Mouse (Mus musculus): Measurements from ENCODE around the gene Gmpr2. TPM values are rescaled to one million over a fixed set of nuclear protein-coding genes. Genes with fewer than 3 reads are reported as not detected.

Gene Gmpr2
- total RNA-seq (2014; rRNA removed) (17.5 and 24.3 TPM in 2 replicates), polyA plus RNA-seq (2015; fragmentation: Nextera tagmentation; extraction: Ambion mirVana) (36.9 and 37.6 TPM in 2 replicates)

DNA sequence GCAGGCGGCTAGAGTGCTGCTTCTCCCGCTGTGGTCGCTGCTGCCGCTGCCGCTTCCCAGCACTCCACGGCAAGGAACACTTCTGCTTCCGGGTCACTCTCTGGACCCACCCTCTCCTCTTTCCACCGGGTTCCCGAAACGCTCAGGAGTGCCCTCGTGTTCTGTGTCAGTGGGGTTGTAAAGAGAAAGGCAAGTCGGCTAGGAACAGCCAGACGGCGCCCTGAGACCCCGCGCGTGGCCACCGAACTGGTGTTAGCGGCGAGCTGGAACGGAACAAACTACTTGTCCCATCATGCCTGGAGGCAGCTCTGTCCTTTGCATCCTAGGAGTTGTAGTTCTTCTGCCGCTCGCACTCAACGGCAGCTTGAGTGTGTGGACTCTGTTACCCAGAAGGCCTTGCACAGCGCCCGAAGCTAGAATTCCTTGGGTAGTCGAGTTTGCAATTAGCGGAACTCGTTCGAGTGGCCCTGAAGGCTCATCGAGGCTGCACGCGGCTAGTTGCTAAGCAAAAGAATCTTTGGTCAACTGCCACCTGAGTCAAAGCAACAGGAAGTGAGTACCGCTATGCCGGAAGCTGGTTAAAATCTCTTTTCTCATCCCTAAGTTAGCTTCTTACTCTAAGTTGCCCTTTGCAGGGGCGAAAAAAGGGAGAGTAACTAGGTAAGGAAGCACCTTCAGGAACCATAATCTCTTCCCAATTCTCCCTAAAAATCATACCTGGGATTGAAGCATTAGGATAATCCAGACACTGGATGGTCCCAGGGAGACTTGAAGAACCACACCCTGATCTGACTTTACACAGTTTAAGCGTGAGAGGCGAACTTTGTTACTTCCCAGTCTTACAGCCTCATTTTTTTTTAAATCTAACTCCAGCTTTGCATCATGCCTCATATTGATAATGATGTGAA lies at the start of gene Gmpr2, which contains the start of gene Nedd8:
Gene Gmpr2 (plus strand): TSS at position 109 of the 908 bp plus-strand sequence.
Gene Nedd8 (minus strand): TSS at position 292 of the 908 bp plus-strand sequence.
- 1% methylated on average over 38 of the region's 38 CpGs for WGBS
- Histone ChIP-seq H3K27me3 (ENCODE audit: insufficient read depth, low read length) (no peaks in the 10 kb centered on the region), H3K36me3 (ENCODE audit: insufficient read depth, low read length) (peaks cover 14% of the 10 kb centered on the region; the same call in 1 of the 2 replicates)

DNA sequence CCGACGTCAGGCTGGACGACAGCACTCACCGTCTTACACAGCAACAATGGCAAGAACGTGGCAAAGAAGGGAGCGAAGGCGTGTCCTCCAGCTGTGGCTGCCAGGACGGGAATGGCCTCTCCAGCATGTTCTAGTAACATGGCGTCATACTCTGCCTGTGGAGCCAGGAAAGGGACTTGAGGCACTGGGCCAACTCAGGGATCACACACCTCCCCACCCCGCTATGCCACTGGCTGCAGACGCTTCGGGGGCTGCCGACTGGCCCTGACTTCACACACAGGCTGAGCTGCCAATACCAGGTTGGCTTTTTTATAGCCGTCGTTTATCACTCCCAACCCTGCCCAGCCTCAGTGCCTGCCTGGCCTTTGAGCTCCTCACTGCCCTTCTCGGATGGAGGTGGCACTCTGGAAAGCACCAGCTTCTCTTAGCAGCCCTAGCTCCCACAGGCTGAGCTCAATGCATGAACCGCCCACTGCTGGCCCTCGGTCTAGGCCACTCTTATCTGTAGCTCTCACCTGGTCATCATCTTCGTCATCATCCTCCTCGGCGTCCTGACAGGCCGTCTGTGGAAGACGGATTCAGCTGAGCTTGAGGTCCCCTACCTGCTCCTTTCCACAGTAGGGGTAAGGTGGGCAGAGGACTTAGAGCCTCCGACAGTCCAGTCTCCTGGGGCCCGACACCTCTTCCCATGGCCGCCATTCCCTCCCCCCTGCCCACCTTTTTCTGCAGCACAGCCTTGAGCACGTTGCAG lies 43.5 kb upstream of the Gmpr2 start:
- Histone ChIP-seq H3K27me3 (ENCODE audit: insufficient read depth, low read length) (no peaks in the 10 kb centered on the region), H3K27ac (no peak overlapping the region), H3K4me2 (ENCODE audit: low read depth, low read length) (no peak overlapping the region), H3K9me3 (ENCODE audit: low read length) (no peaks in the 10 kb centered on the region), H3K9ac (replicated peaks; ENCODE audit: low read length) (no peak overlapping the region), H3K36me3 (ENCODE audit: insufficient read depth, low read length) (peaks cover 84% of the 10 kb centered on the region), H3K4me1 (ENCODE audit: insufficient read depth, low read length) (no peaks in the 10 kb centered on the region), H3K4me3 (ENCODE audit: low read length) (no peak overlapping the region)
- TF ChIP-seq CTCF (IDR thresholded peaks at IDR 0.05; ENCODE audit: low read depth) = no peak
- DNase-seq (ENCODE audit: low spot score) = no peak
- WGBS = 88% methylated on average over 27 of the region's 27 CpGs
- ATAC-seq = no peak

More for the DNA sequence above, at the start of gene Gmpr2, which contains the start of gene Nedd8:
- Histone ChIP-seq H3K4me2 (ENCODE audit: low read depth, low read length) (peak within 1 kb of the TSS; percentile 62), H3K9ac (replicated peaks; ENCODE audit: low read length) (peak within 1 kb of the TSS; percentile 54), H3K4me3 (ENCODE audit: low read length) (peak within 1 kb of the TSS; percentile 60), H3K4me1 (ENCODE audit: insufficient read depth, low read length) (peaks cover 4% of the 10 kb centered on the region), H3K27ac (peak within 1 kb of the TSS; percentile 82), H3K9me3 (ENCODE audit: low read length) (no peaks in the 10 kb centered on the region)
- DNase-seq (ENCODE audit: low spot score) (peak; percentile 97), ATAC-seq (peak; percentile 97)
- no peak for TF ChIP-seq CTCF (IDR thresholded peaks at IDR 0.05; ENCODE audit: low read depth)

- peak; percentile 9 for DNase-seq (ENCODE audit: low spot score)
Observed at GRCm38 (mm10) chr14:55629312-55629711, 42.4 kb upstream of the Gmpr2 start.

DNA sequence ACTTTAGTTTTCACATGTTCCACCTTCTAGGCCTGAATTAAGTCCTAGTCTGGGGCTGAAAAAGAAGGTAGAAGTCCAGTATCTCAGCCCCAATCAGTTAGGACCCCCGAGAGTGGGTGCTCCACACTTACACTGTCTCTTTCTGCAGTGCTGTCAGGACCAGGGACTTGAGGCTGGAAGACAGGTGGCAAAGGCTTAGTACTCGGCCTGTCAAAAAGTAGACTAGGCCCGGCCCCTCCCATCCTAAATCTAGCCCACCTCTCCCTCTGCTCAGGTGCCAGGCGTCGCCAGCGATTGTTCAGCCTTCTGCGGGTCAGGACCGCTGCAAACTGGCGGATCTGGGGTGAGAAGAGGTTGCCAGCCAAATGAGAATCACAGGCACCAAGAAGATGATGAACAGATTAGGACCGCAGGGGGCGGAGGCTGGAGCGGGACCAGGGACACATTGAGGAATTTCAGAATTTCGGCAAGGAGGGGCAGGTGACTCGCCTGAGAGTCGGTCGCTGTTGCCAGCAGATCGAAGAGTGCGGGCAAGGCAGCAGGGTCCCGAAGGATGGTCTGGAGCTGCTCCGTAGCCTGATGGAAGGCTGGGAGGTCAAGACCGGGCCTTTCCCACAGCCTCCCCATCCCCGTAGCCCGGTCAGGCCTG lies 36.7 kb upstream of the Gmpr2 start:
- Histone ChIP-seq H3K36me3 (ENCODE audit: insufficient read depth, low read length) (peaks cover 57% of the 10 kb centered on the region), H3K9ac (replicated peaks; ENCODE audit: low read length) (peak overlapping the region; percentile 62)
- DNase-seq (ENCODE audit: low spot score) = no peak

More at GRCm38 (mm10) chr14:55629312-55629711, 42.4 kb upstream of the Gmpr2 start:
- Histone ChIP-seq H3K4me3 (ENCODE audit: low read length) (no peak overlapping the region), H3K4me2 (ENCODE audit: low read depth, low read length) (no peak overlapping the region), H3K9ac (replicated peaks; ENCODE audit: low read length) (no peak overlapping the region), H3K27ac (no peak overlapping the region), H3K27me3 (ENCODE audit: insufficient read depth, low read length) (no peaks in the 10 kb centered on the region), H3K36me3 (ENCODE audit: insufficient read depth, low read length) (peaks cover 85% of the 10 kb centered on the region), H3K4me1 (ENCODE audit: insufficient read depth, low read length) (no peaks in the 10 kb centered on the region), H3K9me3 (ENCODE audit: low read length) (no peaks in the 10 kb centered on the region)
- WGBS = 56% methylated on average over 5 of the region's 5 CpGs
- peak; percentile 68 for TF ChIP-seq CTCF (IDR thresholded peaks at IDR 0.05; ENCODE audit: low read depth)
- ATAC-seq = no peak

GRCm38 (mm10) chr14:55635523-55636007 lies 36.2 kb upstream of the Gmpr2 start, which contains the start of gene Ipo4:
Ipo4 (minus strand) TSS chr14:55635957.
- Histone ChIP-seq H3K9ac (replicated peaks; ENCODE audit: low read length) (peak within 1 kb of the TSS; percentile 62), H3K27me3 (ENCODE audit: insufficient read depth, low read length) (no peaks in the 10 kb centered on the region), H3K4me3 (ENCODE audit: low read length) (peak within 1 kb of the TSS; percentile 54), H3K36me3 (ENCODE audit: insufficient read depth, low read length) (peaks cover 57% of the 10 kb centered on the region), H3K27ac (peak within 1 kb of the TSS; percentile 69), H3K4me1 (ENCODE audit: insufficient read depth, low read length) (no peaks in the 10 kb centered on the region; the same call in 1 of the 2 replicates), H3K9me3 (ENCODE audit: low read length) (no peaks in the 10 kb centered on the region), H3K4me2 (ENCODE audit: low read depth, low read length) (peak within 1 kb of the TSS; percentile 90)
- ATAC-seq (peak; percentile 92), DNase-seq (ENCODE audit: low spot score) (peak; percentile 95)
- 1% methylated on average over 33 of the region's 33 CpGs for WGBS
- no peak for TF ChIP-seq CTCF (IDR thresholded peaks at IDR 0.05; ENCODE audit: low read depth)

More for the DNA sequence above, 36.7 kb upstream of the Gmpr2 start:
- peak overlapping the region; percentile 69 for H3K27ac ChIP-seq
- H3K27me3 ChIP-seq (ENCODE audit: insufficient read depth, low read length) = no peaks in the 10 kb centered on the region
- peak overlapping the region; percentile 90 for H3K4me2 ChIP-seq (ENCODE audit: low read depth, low read length)
- peak overlapping the region; percentile 54 for H3K4me3 ChIP-seq (ENCODE audit: low read length)
- 2% methylated on average over 23 of the region's 23 CpGs for WGBS
- no peaks in the 10 kb centered on the region; the same call in 1 of the 2 replicates for H3K4me1 ChIP-seq (ENCODE audit: insufficient read depth, low read length)
- no peak for ATAC-seq
- H3K9me3 ChIP-seq (ENCODE audit: low read length) = no peaks in the 10 kb centered on the region
- no peak for TF ChIP-seq CTCF (IDR thresholded peaks at IDR 0.05; ENCODE audit: low read depth)

DNA sequence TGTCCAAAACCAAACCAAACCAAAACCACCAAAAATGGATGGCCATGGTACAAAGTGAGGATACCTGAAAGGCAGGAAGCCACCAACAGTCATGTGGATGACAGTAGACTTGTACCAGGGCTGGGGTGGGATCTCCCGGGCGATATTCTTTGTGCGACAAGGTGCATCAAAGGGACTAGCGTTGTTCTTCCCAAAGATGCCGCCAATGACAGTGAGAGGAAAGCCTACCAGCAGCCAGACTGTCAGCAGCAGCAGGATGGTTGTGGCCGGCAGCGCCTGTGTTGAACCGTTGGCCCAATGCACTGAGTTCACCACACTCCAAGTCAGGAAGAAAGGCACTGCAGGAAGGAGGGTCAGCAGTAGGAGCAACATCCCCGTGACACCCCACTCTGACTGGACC lies 33.9 kb upstream of the Gmpr2 start, which contains the start of gene Gm49378:
Gene Gm49378 (minus strand): TSS at position 101 of the 400 bp plus-strand sequence.
- WGBS = 92% methylated on average over 9 of the region's 9 CpGs
- peaks cover 35% of the 10 kb centered on the region; the same call in 1 of the 2 replicates for H3K36me3 ChIP-seq (ENCODE audit: insufficient read depth, low read length)
- H3K4me1 ChIP-seq (ENCODE audit: insufficient read depth, low read length) = peaks cover 5% of the 10 kb centered on the region
- H3K4me3 ChIP-seq (ENCODE audit: low read length) = no peak within 1 kb of the TSS
- no peaks in the 10 kb centered on the region for H3K9me3 ChIP-seq (ENCODE audit: low read length)
- no peak within 1 kb of the TSS for H3K4me2 ChIP-seq (ENCODE audit: low read depth, low read length)
- ATAC-seq = no peak
- DNase-seq (ENCODE audit: low spot score) = no peak
- H3K27me3 ChIP-seq (ENCODE audit: insufficient read depth, low read length) = no peaks in the 10 kb centered on the region
- no peak for TF ChIP-seq CTCF (IDR thresholded peaks at IDR 0.05; ENCODE audit: low read depth)
- no peak within 1 kb of the TSS for H3K9ac ChIP-seq (replicated peaks; ENCODE audit: low read length)
- H3K27ac ChIP-seq = no peak within 1 kb of the TSS

Data from hindbrain, postnatal 0 days (tissue).